Mouse (Mus musculus): ENCODE measurements around the gene Yeats4.

DNA sequence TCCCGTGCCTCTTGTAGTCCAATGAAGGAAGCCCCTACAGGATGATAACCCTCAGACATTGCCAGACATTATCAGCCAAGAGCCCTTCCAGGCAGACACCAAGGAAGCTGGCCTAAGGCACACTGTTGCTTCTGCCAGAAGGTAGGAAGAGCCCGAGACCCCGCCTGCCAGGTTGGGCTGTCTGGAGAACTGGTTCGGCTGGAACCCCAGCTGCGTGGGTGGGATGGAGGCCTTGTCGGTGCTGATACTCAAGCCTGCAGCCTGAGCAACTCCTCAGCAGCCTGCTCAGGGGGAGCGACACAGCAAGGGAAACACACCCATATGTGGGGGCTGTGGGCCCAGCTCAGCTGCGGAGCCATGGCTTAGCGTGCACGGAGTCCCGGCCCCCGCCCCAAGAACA, 29.3 kb downstream of the Yeats4 start:
- TF ChIP-seq CTCF (IDR thresholded peaks at IDR 0.05; ENCODE audit: control insufficient read depth, insufficient read depth, low read length) (no peak), POLR2A (IDR thresholded peaks at IDR 0.05; ENCODE audit: borderline replicate concordance, control insufficient read depth, low read depth, low read length) (no peak)

Data from bone marrow, adult 2 months (tissue).